Mouse (Mus musculus) thymus, adult 18-20 months (tissue): ENCODE measurements around the gene Isca2.
A peak's percentile ranks its signal among the peaks of the same experiment; 100 is the strongest.

Experiments
- DNase-seq, 2 experiments: peaks; one replicate each; pipeline ENCODE4 v3.0.0; 2022; ENCODE audit warnings: mixed read lengths in 2 of 2

Gene Isca2

GRCm38 (mm10) chr12:84773476-84773875 lies 425 bp downstream of the Isca2 start:
- peak in 1 of 2 experiments; percentile 21 for DNase-seq

GRCm38 (mm10) chr12:84774376-84774775 lies 1.3 kb downstream of the Isca2 start:
- DNase-seq = no peak

GRCm38 (mm10) chr12:84776229-84776628 lies 3.2 kb downstream of the Isca2 start:
- no peak for DNase-seq

- DNase-seq = peak; percentile 46 to 53
Observed at GRCm38 (mm10) chr12:84784604-84785381, 11.7 kb downstream of the Isca2 start.

- no peak for DNase-seq
Observed at GRCm38 (mm10) chr12:84786091-84786490, 13.0 kb downstream of the Isca2 start.

GRCm38 (mm10) chr12:84790853-84791252 lies 17.8 kb downstream of the Isca2 start:
- no peak for DNase-seq

GRCm38 (mm10) chr12:84792629-84793028 lies 19.6 kb downstream of the Isca2 start:
- DNase-seq = no peak

DNA sequence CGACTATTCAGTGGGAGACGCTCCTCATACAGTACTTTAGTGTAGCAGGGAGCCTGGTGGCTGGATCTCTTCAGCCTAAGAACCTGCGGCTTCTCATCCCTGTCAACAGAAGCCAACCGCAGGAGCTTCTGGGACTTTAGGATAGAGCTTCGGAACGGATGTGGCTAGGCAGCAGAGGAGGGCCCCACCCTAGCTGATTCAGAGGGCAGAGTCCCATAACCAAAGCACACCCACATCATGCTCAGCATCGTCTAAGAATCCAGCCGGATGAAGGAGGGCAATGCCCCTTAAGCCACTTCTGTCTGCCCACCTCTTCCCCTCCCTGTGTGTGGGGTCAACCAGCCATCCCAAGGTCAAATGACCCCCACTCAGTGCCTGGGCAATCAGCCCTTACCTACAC lies 21.6 kb downstream of the Isca2 start:
- no peak for DNase-seq

GRCm38 (mm10) chr12:84799086-84799485 lies 26.0 kb downstream of the Isca2 start:
- no peak for DNase-seq

- no peak for DNase-seq
Observed at GRCm38 (mm10) chr12:84800419-84800818, 27.4 kb downstream of the Isca2 start.

- DNase-seq = no peak
Observed at GRCm38 (mm10) chr12:84801532-84802110, 28.6 kb downstream of the Isca2 start.

GRCm38 (mm10) chr12:84802625-84803024 lies 29.6 kb downstream of the Isca2 start:
- DNase-seq = no peak

DNA sequence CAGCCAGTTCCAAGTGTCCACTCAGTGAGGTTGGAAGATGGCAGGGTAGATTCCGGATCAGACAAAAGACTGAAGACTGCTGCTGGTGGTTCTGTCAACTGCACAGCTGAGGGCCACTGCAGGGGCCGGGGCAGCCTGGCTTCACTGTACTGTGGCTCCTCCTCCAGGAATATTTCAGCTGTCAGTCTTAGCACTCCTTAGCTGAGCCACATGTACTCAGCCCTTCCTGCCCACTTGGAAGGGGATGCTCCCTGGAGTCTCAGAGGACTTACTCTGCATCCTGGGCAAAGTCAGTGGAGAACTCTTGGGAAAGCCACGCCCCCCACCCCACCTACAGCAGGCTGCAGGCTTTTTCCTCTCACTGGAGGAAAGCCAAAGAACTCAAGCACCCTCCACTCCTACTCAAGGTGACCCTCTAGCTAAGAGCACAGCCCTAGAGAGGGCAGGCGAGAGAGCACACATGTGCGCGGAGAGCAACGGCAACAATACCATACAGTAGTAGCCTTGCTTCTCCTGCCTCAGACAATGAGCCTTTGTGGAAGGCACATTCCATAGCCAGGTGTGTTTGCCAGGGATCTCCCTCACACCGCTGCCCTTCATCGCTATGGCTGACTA lies 32.3 kb downstream of the Isca2 start:
- no peak for DNase-seq

DNA sequence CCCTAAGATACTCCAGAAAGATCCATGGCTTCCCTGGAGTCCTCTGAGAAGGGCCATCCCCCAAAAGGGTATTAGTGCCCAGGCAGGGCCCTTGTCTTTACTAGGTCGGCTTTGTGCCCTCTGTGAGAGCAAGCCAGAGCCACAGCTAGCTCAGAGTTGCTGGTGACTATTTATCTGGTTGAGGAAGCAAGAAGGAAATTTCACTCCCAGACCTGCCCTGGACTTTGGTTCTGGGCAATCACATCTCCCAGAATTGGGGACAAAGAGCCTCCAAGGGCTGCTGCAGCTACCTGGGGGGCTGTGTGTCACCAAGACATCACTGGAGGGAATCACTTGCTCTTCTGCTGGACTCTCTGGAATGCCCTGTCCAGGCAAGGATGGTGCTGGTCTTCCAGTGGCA lies 33.0 kb downstream of the Isca2 start:
- no peak for DNase-seq

- no peak for DNase-seq
Observed at GRCm38 (mm10) chr12:84806726-84807125, 33.7 kb downstream of the Isca2 start.

GRCm38 (mm10) chr12:84807351-84807750 lies 34.3 kb downstream of the Isca2 start:
- DNase-seq = no peak

DNA sequence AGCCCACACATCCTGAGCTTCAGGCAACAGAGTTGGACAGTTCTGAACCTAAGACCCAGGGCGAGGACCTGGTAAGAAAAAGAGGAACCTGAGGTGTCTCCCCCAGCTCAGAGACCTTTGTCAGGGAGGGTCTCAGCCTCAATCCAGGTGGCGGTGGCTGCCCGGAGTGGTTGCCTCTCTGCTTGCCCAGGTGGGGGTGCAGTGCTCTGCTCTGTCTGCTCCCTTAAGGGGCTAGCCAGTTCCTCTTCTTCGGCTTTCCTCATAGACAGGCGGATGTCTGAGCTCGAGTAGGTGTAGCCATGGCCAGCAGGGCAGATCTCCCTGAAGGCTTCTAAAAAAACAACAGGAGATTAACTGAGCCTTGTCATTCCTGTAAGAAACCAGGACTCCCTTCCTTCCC lies 36.0 kb downstream of the Isca2 start:
- no peak for DNase-seq

- no peak for DNase-seq
Observed at GRCm38 (mm10) chr12:84810810-84811209, 37.8 kb downstream of the Isca2 start.

DNA sequence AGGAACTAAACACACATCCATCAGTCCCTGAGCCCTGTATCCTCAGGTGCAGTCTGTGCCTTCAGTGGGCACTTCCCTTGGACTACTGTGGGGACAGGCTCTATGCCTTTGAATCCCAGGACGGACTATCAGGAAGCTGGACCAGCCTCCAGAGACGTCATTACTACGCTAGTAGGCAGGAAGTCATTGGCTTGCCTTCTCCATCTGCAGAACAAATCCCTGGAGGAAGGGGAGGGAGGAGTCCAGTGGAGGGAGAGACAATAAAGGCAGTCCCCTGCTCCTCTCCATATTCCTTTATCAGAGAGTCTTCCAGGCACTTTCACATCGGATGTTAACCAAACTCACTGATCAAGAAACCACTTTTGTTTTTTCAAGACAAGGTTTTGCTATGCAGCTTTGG lies 38.5 kb downstream of the Isca2 start:
- DNase-seq = no peak

DNA sequence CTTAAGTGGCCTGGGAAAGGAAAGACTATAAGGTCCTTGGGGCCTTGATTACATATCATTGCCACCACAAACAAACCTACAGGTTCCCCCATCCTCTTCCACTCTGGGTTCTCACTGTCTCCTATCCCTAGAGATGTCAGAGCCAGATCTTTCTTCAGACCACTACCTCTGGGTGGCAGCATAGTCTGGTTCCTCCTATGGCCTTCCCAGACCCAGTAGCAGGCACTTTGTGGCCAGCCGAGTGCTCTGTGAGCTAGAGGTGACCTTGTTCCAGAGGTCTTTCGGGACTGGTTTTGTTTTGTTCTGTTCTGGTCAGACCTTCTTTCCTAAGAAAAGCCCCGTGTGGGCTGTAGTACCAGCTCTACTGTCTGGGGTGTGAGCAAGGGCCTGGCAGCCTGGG lies 39.0 kb downstream of the Isca2 start:
- no peak for DNase-seq

DNA sequence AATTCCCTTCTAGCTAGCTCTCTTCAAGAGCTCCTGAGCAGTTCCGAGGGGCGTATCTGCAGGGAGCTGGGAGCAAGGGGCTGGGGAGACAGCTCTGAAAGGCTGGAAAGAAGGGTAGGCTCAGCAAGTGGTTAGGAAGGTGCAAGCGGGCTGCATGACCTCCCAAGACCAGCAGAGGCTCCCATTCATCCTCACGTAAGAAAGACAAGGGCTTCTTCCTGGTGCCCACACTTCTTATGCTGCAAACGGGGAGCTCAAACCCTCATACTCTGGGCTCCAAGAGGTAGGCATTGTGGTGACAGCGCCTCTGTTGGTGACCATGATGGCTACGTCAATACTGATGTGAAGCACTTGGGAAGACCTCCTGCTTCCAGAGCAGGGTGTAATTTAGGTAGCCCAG lies 40.7 kb downstream of the Isca2 start:
- no peak for DNase-seq

DNA sequence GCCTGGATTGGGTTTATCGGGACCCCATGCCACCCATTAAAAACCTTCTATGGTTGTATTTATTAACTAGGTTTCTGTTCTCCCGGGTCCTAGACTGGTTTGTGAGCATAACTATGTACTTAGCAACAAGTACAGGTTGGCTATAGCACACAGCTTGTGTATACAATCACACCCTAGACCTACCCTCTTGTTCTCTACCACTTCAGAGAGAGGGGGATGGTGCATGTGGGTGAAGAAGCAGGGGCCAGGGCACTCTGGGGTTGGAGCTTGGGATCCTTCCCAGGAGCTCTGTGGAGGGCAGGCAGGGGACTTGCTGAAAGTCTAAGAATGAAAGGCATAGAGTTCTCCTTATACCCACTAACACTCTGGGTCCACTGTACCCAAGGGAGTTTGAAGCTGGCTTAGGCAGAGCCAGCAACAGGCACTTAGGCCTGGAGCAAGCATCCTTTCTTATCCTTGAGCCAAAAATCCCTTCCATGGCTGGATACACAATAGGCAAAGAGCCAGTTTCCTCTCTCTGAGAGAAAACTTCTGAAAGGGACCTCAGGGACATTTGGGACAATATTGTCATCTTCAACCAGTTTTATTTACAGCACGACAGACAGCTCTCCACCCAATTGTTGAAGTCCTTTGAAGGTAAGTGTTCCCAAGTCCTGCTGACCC lies 41.7 kb downstream of the Isca2 start:
- no peak for DNase-seq

- DNase-seq = no peak
Observed at GRCm38 (mm10) chr12:84818496-84818895, 45.4 kb downstream of the Isca2 start.
